Mouse (Mus musculus): Measurements from ENCODE around the gene Vmn1r132.
"Not testable (repeated sequence)": the region's sequence is repeated elsewhere in the genome, so short reads cannot be mapped to it uniquely, and the experiment has no call there.

The Vmn1r132 gene

DNA sequence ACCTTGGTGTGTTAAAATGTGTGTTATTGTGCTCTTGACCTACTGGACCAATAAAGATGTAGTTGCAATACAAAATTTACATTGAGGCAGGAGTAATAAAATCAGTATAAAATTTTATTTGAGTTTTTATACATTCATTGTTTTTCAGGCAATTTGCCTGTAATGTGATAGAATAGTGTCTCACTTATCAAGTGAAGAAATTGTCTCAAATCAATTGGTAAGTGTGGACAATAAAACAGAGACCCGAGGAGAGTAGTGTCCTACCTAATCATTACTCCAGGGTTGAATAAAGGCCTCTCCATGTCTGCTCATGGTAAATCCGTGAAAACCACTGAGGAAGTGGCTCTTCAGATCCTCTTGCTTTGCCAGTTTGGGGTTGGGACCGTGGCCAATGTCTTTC, at the start of gene Vmn1r132:
Gene Vmn1r132 (plus strand): TSS at position 301 of the 400 bp plus-strand sequence.
- not testable (repeated sequence) for DNase-seq (ENCODE audit: low spot score)
